Mouse (Mus musculus): Measurements from ENCODE around the gene Adgrb2.

GRCm38 (mm10) chr4:129951359-129951821 is 33.3 kb upstream of the Adgrb2 start:
- no peak for TF ChIP-seq TAL1 (IDR thresholded peaks at IDR 0.05; ENCODE audit: low read length)
- TF ChIP-seq MAX (IDR thresholded peaks at IDR 0.05; ENCODE audit: low read length) = no peak

Data from MEL (cell line).